Mouse (Mus musculus): Measurements from ENCODE around the gene Utp6. TPM values are rescaled to one million over a fixed set of nuclear protein-coding genes. Genes with fewer than 3 reads are reported as not detected.

Utp6 gene
- polyA plus RNA-seq (2014; fragmentation: Illumina TruSeq; extraction: RNeasy Lipid Tissue Mini Kit (QIAGEN cat#74804); ENCODE audit: low read depth, low replicate concordance): 24.1 TPM

DNA sequence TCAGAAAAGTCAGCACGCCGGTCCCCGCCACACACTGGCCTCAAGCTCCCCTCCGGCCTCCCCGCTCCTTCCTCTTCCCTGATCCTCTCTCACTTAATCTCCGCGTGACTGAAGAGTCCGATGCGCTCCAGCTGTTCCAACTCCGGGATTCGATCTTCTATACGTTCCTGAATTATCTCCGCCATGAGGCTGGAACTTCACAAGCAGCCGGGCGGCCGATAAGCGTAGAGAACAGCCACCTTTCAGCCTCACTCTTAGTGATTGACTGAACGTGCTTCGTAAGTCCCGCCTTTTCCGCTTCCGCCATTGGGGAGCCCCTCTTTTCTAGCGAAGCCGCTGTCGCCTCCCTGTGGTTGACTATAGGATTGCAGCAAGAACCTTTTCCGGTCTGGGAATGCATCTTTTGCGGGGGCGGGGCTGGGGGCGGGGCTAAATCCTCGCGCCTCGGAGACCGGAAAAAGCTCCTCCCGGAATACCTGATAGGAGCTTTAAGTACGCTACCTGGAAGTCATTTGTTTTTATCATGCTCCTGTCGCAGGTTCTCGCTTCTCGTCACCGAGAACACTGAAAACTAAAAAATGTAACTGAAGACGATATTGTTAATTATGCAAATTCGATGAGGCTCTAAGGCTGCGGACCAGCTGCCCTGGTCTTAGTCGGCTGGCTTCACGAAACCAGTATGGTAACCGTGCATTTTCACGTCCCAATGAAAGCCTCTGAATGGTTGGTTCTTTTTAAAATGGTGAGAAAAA is at the start of gene Utp6:
Utp6 (minus strand) TSS at position 266 of the 752 bp plus-strand sequence.

DNA sequence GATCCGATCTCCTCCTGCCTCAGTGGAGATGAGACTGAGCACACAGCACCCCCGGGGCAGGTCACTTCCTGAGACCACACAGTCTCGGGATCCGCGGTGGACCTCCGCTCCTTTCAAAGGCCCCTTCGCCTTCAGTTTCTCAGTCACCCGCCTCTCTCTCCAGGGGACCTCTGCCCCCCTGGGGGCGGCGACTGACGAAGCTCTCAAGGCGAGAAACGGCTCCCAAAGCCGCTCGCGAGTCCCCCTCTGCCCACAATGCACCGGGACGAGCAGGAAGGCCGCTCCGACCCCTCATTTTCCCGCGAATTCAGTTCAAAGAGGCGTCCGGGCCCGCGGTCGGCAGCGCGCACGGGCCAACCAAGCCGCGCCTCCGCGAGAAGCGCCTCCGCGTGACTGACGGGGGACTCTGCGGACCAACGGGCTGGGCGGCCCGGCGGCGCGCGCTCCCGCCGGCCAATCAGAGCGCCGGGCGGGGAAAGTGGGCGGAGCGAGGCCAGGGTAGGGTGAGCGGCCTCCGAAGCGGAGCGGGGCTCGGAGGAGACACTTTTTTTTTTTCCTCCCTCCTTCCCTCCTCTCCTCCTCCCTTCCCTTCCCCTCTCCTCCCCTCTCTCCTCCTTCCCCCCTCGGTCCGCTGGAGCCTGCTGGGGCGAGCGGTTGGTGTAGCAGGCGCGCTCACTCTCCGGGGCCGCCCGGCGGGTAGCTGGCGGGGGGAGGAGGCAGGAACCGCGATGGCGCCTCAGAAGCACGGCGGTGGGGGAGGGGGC is 30.6 kb upstream of the Utp6 start, which contains the start of gene Suz12:
Suz12 (plus strand) TSS at position 515 of the 764 bp plus-strand sequence.

Other genes with a start within 250 kb of the Utp6 start
- gene Suz12, start 30.7 kb upstream of the Utp6 start, polyA plus RNA-seq (2014; fragmentation: Illumina TruSeq; extraction: RNeasy Lipid Tissue Mini Kit (QIAGEN cat#74804); ENCODE audit: low read depth, low replicate concordance): 19.7 TPM
- gene Crlf3, start 118.6 kb upstream of the Utp6 start, polyA plus RNA-seq (2014; fragmentation: Illumina TruSeq; extraction: RNeasy Lipid Tissue Mini Kit (QIAGEN cat#74804); ENCODE audit: low read depth, low replicate concordance): 14.7 TPM
- 0.63 TPM for gene Atad5, start 127.0 kb upstream of the Utp6 start, polyA plus RNA-seq (2014; fragmentation: Illumina TruSeq; extraction: RNeasy Lipid Tissue Mini Kit (QIAGEN cat#74804); ENCODE audit: low read depth, low replicate concordance)
- 35.6 TPM for gene Tefm, start 179.8 kb upstream of the Utp6 start, polyA plus RNA-seq (2014; fragmentation: Illumina TruSeq; extraction: RNeasy Lipid Tissue Mini Kit (QIAGEN cat#74804); ENCODE audit: low read depth, low replicate concordance)
- 9.5 TPM for gene Adap2, start 191.7 kb upstream of the Utp6 start, polyA plus RNA-seq (2014; fragmentation: Illumina TruSeq; extraction: RNeasy Lipid Tissue Mini Kit (QIAGEN cat#74804); ENCODE audit: low read depth, low replicate concordance)
- gene Rnf135, start 221.5 kb upstream of the Utp6 start, polyA plus RNA-seq (2014; fragmentation: Illumina TruSeq; extraction: RNeasy Lipid Tissue Mini Kit (QIAGEN cat#74804); ENCODE audit: low read depth, low replicate concordance): 6.5 TPM
- gene Rhot1, start 246.6 kb upstream of the Utp6 start, polyA plus RNA-seq (2014; fragmentation: Illumina TruSeq; extraction: RNeasy Lipid Tissue Mini Kit (QIAGEN cat#74804); ENCODE audit: low read depth, low replicate concordance): 81.5 TPM